Mouse (Mus musculus): ENCODE results near the gene Mcm6.
A peak's percentile ranks its signal among the peaks of the same experiment; 100 is the strongest.

DNA sequence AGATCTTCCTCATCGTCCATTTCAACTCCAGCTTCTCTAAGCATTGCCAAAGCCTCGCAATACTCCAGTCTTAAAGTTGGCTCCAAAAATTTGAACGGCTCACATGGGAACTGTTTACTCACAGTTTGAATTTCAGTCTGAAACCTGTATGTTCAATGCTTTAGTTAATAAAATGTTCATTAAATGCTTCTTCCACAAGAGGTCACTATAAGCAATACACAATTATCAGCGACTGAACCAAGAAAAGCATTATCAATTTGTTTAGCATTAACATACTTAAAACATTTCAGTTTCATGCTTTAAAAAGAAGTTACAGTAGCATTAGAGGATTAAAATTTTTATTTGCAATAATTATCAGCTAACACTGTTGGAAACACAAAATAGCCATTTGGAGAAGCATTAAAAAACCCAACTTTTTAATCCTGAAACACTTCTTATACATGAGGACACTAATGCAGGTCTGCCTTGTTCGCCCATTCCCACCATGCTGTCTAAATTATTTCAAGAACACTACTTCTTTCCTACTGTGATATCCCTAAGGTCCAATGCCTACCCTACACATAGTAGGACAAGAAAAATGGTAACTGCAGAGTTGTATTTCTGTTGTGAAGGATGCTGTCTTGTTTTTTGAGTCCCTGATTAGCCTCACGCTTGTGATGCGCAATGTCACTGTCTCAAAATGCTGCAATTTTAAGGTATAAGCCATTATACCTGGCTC lies 12.8 kb upstream of the Mcm6 start:
- TF ChIP-seq NELFE (IDR thresholded peaks at IDR 0.05; ENCODE audit: low read depth, low read length): no peak
- no peak for TF ChIP-seq POLR2AphosphoS2 (IDR thresholded peaks at IDR 0.05; ENCODE audit: low read depth, low read length)
- TF ChIP-seq POLR2A (IDR thresholded peaks at IDR 0.05; ENCODE audit: low read depth, low read length): no peak
- peak; percentile 46 for TF ChIP-seq SMC3 (IDR thresholded peaks at IDR 0.05; ENCODE audit: low read depth, low read length)
- no peak for TF ChIP-seq EP300 (IDR thresholded peaks at IDR 0.05; ENCODE audit: low read length)
